Mouse (Mus musculus): Measurements from ENCODE around the gene Sepsecs. TPM values are rescaled to one million over a fixed set of nuclear protein-coding genes. Genes with fewer than 3 reads are reported as not detected.

The Sepsecs gene
- polyA plus RNA-seq, 3 experiments from 2014 or later = 5.5 to 6.8 (median 6.4) TPM

DNA sequence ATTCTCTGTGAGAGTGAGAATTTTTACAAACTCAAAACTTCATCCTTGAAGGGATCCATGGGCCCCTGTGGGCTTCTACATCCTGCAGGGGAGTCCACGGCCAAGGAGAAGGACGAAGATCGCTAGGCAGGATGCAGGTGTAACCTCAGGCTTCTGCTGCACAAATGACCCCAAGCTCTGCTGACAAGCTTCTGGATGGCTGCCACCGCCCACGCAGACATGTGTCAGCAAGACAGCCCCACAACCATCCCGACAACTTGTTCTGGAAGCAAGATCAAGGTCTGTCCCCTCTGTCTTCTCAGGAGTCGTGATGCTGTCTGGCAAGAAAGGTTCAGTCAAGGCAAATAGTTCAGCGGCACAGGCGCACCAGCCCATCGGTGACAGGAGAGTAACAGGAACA lies 59.8 kb downstream of the Sepsecs start:
- no peak for ATAC-seq

DNA sequence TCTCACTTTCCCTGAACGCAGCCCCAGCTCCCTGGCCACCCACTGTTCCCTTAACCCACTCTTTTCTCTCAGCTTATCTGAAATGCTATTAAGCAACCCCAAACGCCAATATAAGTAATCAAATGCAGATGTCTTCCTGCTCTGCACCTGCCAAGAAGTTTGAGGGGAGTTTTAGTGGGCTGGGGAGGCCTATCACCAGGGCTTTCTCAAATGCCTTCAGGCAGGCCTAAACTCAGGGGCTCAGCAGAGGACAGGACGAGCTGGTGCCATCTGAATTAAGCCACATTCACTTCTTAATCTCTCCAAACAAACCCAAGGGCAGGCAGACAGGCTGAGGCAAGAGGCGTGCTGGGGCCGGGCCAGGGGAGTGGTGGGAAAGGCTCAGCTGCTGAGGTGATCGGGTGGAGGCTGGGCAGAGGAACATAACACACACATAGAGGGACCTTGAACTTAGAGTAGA lies 64.9 kb downstream of the Sepsecs start:
- ATAC-seq = no peak

DNA sequence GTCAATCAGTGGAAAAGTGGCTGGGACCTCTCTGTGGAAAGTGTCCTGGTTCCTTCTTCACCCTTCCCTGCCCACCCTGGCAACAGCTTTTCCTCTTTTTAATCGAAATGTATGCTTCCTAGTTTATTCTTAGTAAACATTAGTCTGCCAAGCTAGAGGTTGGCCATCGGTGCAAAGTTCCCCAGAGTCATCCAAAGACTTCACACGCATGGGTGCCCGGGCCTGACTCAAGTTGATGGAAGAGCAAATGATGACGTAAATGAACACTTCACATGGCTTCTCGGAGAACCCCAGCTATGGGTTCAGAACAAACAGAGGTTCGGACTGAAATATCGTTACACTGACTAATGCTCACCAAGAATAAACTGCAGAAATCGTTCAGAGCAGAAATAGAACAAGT lies 78.9 kb downstream of the Sepsecs start:
- ATAC-seq = no peak

Other genes with a start within 250 kb of the Sepsecs start
- not detected for gene Ccdc149, start 198.2 kb downstream of the Sepsecs start, polyA plus RNA-seq (2017; shearing (Covaris generic))
- gene Lgi2, start 103.2 kb downstream of the Sepsecs start, polyA plus RNA-seq (2017; shearing (Covaris generic)) = not detected
- gene Pi4k2b, start 71.9 kb upstream of the Sepsecs start, polyA plus RNA-seq (2017; shearing (Covaris generic)) = 1 to 10 TPM in 2 of 3 experiments, under 1 TPM in 1; 0.79 to 2.3 (median 1.3) TPM
- gene Zcchc4, start 105.7 kb upstream of the Sepsecs start, polyA plus RNA-seq (2017; shearing (Covaris generic)) = 10 to 100 TPM; 14.8 to 15.4 (median 15.3) TPM
- 10 to 100 TPM; 76.9 to 94.8 (median 81.5) TPM for gene Anapc4, start 164.3 kb upstream of the Sepsecs start, polyA plus RNA-seq (2017; shearing (Covaris generic))